Mouse (Mus musculus): ENCODE data around the gene Arhgef3. TPM values are rescaled to one million over a fixed set of nuclear protein-coding genes. Genes with fewer than 3 reads are reported as not detected.
"Not testable (repeated sequence)": the region's sequence is repeated elsewhere in the genome, so short reads cannot be mapped to it uniquely, and the experiment has no call there.

Gene Arhgef3
- total RNA-seq, 2 experiments from 2014 or later: 5.8 to 6.3 TPM

- ATAC-seq (replicated peaks; ENCODE audit: low FRiP score, poor library complexity, severe bottlenecking): no peak
Measured at GRCm38 (mm10) chr14:27182646-27183438, 68.1 kb downstream of the Arhgef3 start.

- no peak for ATAC-seq (replicated peaks; ENCODE audit: low FRiP score, poor library complexity, severe bottlenecking)
Measured at GRCm38 (mm10) chr14:27183501-27184230, 69.0 kb downstream of the Arhgef3 start.

GRCm38 (mm10) chr14:27185902-27186301 is 71.2 kb downstream of the Arhgef3 start:
- no peak for ATAC-seq (replicated peaks; ENCODE audit: low FRiP score, poor library complexity, severe bottlenecking)

GRCm38 (mm10) chr14:27186596-27186995 is 71.9 kb downstream of the Arhgef3 start:
- no peak for ATAC-seq (replicated peaks; ENCODE audit: low FRiP score, poor library complexity, severe bottlenecking)

GRCm38 (mm10) chr14:27187025-27187424 is 72.3 kb downstream of the Arhgef3 start:
- ATAC-seq (replicated peaks; ENCODE audit: low FRiP score, poor library complexity, severe bottlenecking): no peak

GRCm38 (mm10) chr14:27187885-27188284 is 73.2 kb downstream of the Arhgef3 start:
- no peak for ATAC-seq (replicated peaks; ENCODE audit: low FRiP score, poor library complexity, severe bottlenecking)

- ATAC-seq (replicated peaks; ENCODE audit: low FRiP score, poor library complexity, severe bottlenecking): no peak
Measured at GRCm38 (mm10) chr14:27192450-27192849, 77.8 kb downstream of the Arhgef3 start.

- ATAC-seq (replicated peaks; ENCODE audit: low FRiP score, poor library complexity, severe bottlenecking): no peak
Measured at GRCm38 (mm10) chr14:27196980-27197379, 82.3 kb downstream of the Arhgef3 start.

- no peak for ATAC-seq (replicated peaks; ENCODE audit: low FRiP score, poor library complexity, severe bottlenecking)
Measured at GRCm38 (mm10) chr14:27198490-27199089, 83.9 kb downstream of the Arhgef3 start.

- no peak for ATAC-seq (replicated peaks; ENCODE audit: low FRiP score, poor library complexity, severe bottlenecking)
Measured at GRCm38 (mm10) chr14:27199119-27199518, 84.4 kb downstream of the Arhgef3 start.

GRCm38 (mm10) chr14:27199870-27200269 is 85.2 kb downstream of the Arhgef3 start:
- no peak for ATAC-seq (replicated peaks; ENCODE audit: low FRiP score, poor library complexity, severe bottlenecking)

- no peak for ATAC-seq (replicated peaks; ENCODE audit: low FRiP score, poor library complexity, severe bottlenecking)
Measured at GRCm38 (mm10) chr14:27200743-27201576, 86.3 kb downstream of the Arhgef3 start.

GRCm38 (mm10) chr14:27201824-27202223 is 87.1 kb downstream of the Arhgef3 start:
- ATAC-seq (replicated peaks; ENCODE audit: low FRiP score, poor library complexity, severe bottlenecking): no peak

GRCm38 (mm10) chr14:27204704-27205103 is 90.0 kb downstream of the Arhgef3 start:
- ATAC-seq (replicated peaks; ENCODE audit: low FRiP score, poor library complexity, severe bottlenecking): no peak

- ATAC-seq (replicated peaks; ENCODE audit: low FRiP score, poor library complexity, severe bottlenecking): no peak
Measured at GRCm38 (mm10) chr14:27206443-27206842, 91.7 kb downstream of the Arhgef3 start.

GRCm38 (mm10) chr14:27209542-27209941 is 94.8 kb downstream of the Arhgef3 start:
- no peak for ATAC-seq (replicated peaks; ENCODE audit: low FRiP score, poor library complexity, severe bottlenecking)

GRCm38 (mm10) chr14:27210801-27211200 is 96.1 kb downstream of the Arhgef3 start:
- ATAC-seq (replicated peaks; ENCODE audit: low FRiP score, poor library complexity, severe bottlenecking): not testable (repeated sequence)

GRCm38 (mm10) chr14:27211743-27212445 is 97.2 kb downstream of the Arhgef3 start:
- no peak for ATAC-seq (replicated peaks; ENCODE audit: low FRiP score, poor library complexity, severe bottlenecking)

GRCm38 (mm10) chr14:27214232-27214631 is 99.5 kb downstream of the Arhgef3 start:
- no peak for ATAC-seq (replicated peaks; ENCODE audit: low FRiP score, poor library complexity, severe bottlenecking)

All from erythroid progenitor cell, adult 5-6 weeks (primary cell).